Mouse (Mus musculus) left cerebral cortex, postnatal 10 days (tissue): ENCODE measurements around the gene Ptprn2. TPM values are rescaled to one million over a fixed set of nuclear protein-coding genes. Genes with fewer than 3 reads are reported as not detected.

ENCODE experiments used
- DNase-seq, 2 experiments: peaks; one replicate each; pipeline ENCODE4 v3.0.0; 2021 to 2022; ENCODE audit warnings: low spot score in 2 of 2, mixed read lengths in 1 of 2; ENCODE audit errors: extremely low spot score in 1 of 2
- intact Hi-C: fragments of 180-260 bp; cut with DNase I; formaldehyde crosslinking; loops from one replicate; pipeline ENCODE4 v1.15.1; 2025
- total RNA-seq, 2 experiments: library from RNA; stranded (reverse); gene quantifications; 2 replicates each; pipeline ENCODE4 v1.2.3; 2021

Gene Ptprn2
- total RNA-seq, 2 experiments from 2014 or later = 331 to 341 TPM

GRCm38 (mm10) chr12:116901773-116902172 lies 416.3 kb downstream of the Ptprn2 start:
- intact Hi-C loops = no loop called here
- no peak for DNase-seq

GRCm38 (mm10) chr12:116907424-116907823 lies 421.9 kb downstream of the Ptprn2 start:
- intact Hi-C loops = no loop called here
- DNase-seq = peak in 1 of 2 experiments; percentile 57

- intact Hi-C loops = no loop called here
- DNase-seq = peak; percentile 50 to 74
These were observed 423.1 kb downstream of the Ptprn2 start for GRCm38 (mm10) chr12:116908668-116909067.

- DNase-seq = no peak
- intact Hi-C loops = no loop called here
These were observed 431.3 kb downstream of the Ptprn2 start for GRCm38 (mm10) chr12:116916776-116917175.

- intact Hi-C loops = no loop called here
- no peak for DNase-seq
These were observed 433.7 kb downstream of the Ptprn2 start for GRCm38 (mm10) chr12:116919185-116919584.

GRCm38 (mm10) chr12:116919691-116920526 lies 434.4 kb downstream of the Ptprn2 start:
- intact Hi-C loops = no loop called here
- DNase-seq = peak; percentile 35 to 52

- no peak for DNase-seq
- intact Hi-C loops = no loop called here
These were observed 441.6 kb downstream of the Ptprn2 start for GRCm38 (mm10) chr12:116927115-116927514.

- intact Hi-C loops = no loop called here
- DNase-seq = no peak
These were observed 442.0 kb downstream of the Ptprn2 start for GRCm38 (mm10) chr12:116927516-116927915.

- DNase-seq = peak in 1 of 2 experiments; percentile 67
- intact Hi-C loops = no loop called here
These were observed 452.8 kb downstream of the Ptprn2 start for GRCm38 (mm10) chr12:116938158-116938854.

GRCm38 (mm10) chr12:116943883-116944282 lies 458.4 kb downstream of the Ptprn2 start:
- intact Hi-C loops = no loop called here

GRCm38 (mm10) chr12:116948151-116948928 lies 462.8 kb downstream of the Ptprn2 start:
- intact Hi-C loops = no loop called here

More at GRCm38 (mm10) chr12:116943883-116944282, 458.4 kb downstream of the Ptprn2 start:
- no peak for DNase-seq

GRCm38 (mm10) chr12:116949726-116950125 lies 464.2 kb downstream of the Ptprn2 start:
- no peak for DNase-seq
- intact Hi-C loops = no loop called here

More at GRCm38 (mm10) chr12:116948151-116948928, 462.8 kb downstream of the Ptprn2 start:
- no peak for DNase-seq

- no peak for DNase-seq
- intact Hi-C loops = no loop called here
These were observed 467.1 kb downstream of the Ptprn2 start for GRCm38 (mm10) chr12:116952452-116953205.

- no peak for DNase-seq
- intact Hi-C loops = no loop called here
These were observed 473.6 kb downstream of the Ptprn2 start for GRCm38 (mm10) chr12:116959164-116959563.

- DNase-seq = no peak
- intact Hi-C loops = no loop called here
These were observed 478.4 kb downstream of the Ptprn2 start for GRCm38 (mm10) chr12:116963906-116964305.

- peak in 1 of 2 experiments; percentile 34 for DNase-seq
- intact Hi-C loops = no loop called here
These were observed 482.9 kb downstream of the Ptprn2 start for GRCm38 (mm10) chr12:116968215-116968939.

GRCm38 (mm10) chr12:116975547-116975946 lies 490.0 kb downstream of the Ptprn2 start:
- intact Hi-C loops = no loop called here
- DNase-seq = no peak

- intact Hi-C loops = no loop called here
These were observed 491.5 kb downstream of the Ptprn2 start for GRCm38 (mm10) chr12:116976981-116977380.

More at GRCm38 (mm10) chr12:116976981-116977380, 491.5 kb downstream of the Ptprn2 start:
- no peak for DNase-seq
